Mouse (Mus musculus) left cerebral cortex, adult 6 months (tissue): Measurements from ENCODE around the gene Dcaf12l2. TPM values are rescaled to one million over a fixed set of nuclear protein-coding genes. Genes with fewer than 3 reads are reported as not detected.

Source experiments
- long read RNA-seq, 2 experiments: library from polyadenylated mRNA; unstranded; transcript quantifications; one replicate each; pipeline ENCODE4 v2.0.0; 2019 to 2020
- polyA plus RNA-seq: library from polyadenylated mRNA; unstranded; fragments of <200 nt; fragmentation: Nextera tagmentation; gene quantifications from 2 replicates; pipeline ENCODE4 v1.2.3, GENCODE M21; 2021

The Dcaf12l2 gene
- polyA plus RNA-seq: 0.60 and 0.92 TPM in 2 replicates
- long read RNA-seq, experiment 1, transcript Dcaf12l2-201 (1 exons, 2,885 nt): major isoform, 11 of 11 reads
- long read RNA-seq, experiment 1, partial matches to known transcripts: 0 of 11 reads
- long read RNA-seq, experiment 1, other reads (novel, unspliced or antisense): 0 of 11 reads
- long read RNA-seq, experiment 2, partial matches to known transcripts: 0 of 1 reads
- long read RNA-seq, experiment 2, other reads (novel, unspliced or antisense): 0 of 1 reads

DNA sequence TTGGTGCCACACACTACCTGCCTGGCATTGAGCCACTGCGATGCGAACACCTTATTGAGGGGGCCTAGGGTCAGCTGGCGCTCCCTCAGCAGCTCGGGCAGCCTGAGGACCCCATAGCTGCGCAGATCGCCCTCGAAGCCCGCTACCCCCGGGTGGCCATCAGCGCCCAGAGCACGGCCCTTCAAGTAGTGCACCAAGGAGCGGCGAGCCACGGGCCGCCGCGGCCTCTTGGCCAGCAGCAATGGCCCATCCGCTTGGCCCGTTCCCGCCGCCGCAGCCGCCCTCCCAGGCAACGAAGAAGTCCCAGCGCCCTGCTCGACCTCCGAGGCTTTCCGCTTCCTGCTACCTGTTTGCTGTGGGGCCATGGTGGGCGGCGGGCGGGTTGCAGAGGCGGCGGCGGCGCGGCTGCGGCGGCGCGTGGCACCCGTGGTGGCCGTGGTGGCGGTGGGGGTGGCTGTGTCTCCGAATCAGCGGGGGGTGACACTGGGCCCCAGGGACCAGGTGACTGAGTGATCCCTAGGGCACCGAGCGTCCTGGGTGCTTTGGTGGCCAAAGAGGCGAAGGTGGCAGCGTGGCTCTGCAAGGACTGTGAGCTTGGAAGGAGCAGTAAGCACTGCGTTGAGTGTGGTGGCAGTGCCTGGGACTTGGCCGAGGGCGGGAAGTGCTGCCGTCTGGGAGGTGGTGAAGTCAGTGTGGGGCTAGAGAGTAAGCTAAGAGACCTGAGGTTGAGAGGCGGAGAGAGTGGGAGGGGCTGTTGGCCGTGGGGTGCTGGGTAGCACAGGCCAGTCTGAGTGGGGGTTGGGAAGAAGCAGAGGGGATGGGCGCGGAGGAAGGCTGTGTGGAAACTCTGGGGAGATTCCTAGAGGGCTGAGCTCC, at the start of gene Dcaf12l2:
Gene Dcaf12l2, minus strand, starts transcription at position 697 of the 876 bp plus-strand sequence.

